Mouse (Mus musculus): ENCODE measurements around the gene Bend3. TPM values are rescaled to one million over a fixed set of nuclear protein-coding genes. Genes with fewer than 3 reads are reported as not detected.

The Bend3 gene
- polyA plus RNA-seq, 1 experiment from 2014 or later: 2.8 TPM

GRCm38 (mm10) chr10:43477865-43478681 lies 558 bp upstream of the Bend3 start:
- H3K4me1 ChIP-seq (replicated peaks; ENCODE audit: insufficient read depth, low read length): peaks cover 16% of the 10 kb centered on the region; the same call in 1 of the 2 replicates
- no peaks in the 10 kb centered on the region for H3K27me3 ChIP-seq (ENCODE audit: insufficient read depth, low read length)
- H3K27ac ChIP-seq: peak overlapping the region; percentile 98
- H3K36me3 ChIP-seq (ENCODE audit: insufficient read depth, low read length): no peaks in the 10 kb centered on the region
- H3K9me3 ChIP-seq (replicated peaks; ENCODE audit: low read length): no peaks in the 10 kb centered on the region
- ATAC-seq (replicated peaks; ENCODE audit: low FRiP score, low read depth): peak; percentile 20
- TF ChIP-seq CTCF (IDR thresholded peaks at IDR 0.05; ENCODE audit: low read depth): no peak
- 2% methylated on average over 42 of the region's 42 CpGs for WGBS
- peak overlapping the region; percentile 92 for H3K4me3 ChIP-seq (replicated peaks; ENCODE audit: low read depth, low read length)
- H3K4me2 ChIP-seq (ENCODE audit: low read length): peak overlapping the region; percentile 100
- peak; percentile 87 for DNase-seq (ENCODE audit: low spot score)
- H3K9ac ChIP-seq (ENCODE audit: low read depth, low read length): peak overlapping the region; percentile 97

GRCm38 (mm10) chr10:43479436-43480157 lies 966 bp downstream of the Bend3 start:
- H3K4me1 ChIP-seq (replicated peaks; ENCODE audit: insufficient read depth, low read length): peaks cover 21% of the 10 kb centered on the region; the same call in 1 of the 2 replicates
- DNase-seq (ENCODE audit: low spot score): peak; percentile 88
- ATAC-seq (replicated peaks; ENCODE audit: low FRiP score, low read depth): peak; percentile 81
- H3K9me3 ChIP-seq (replicated peaks; ENCODE audit: low read length): no peaks in the 10 kb centered on the region
- under 1% methylated on average over 67 of the region's 103 CpGs for WGBS
- H3K4me3 ChIP-seq (replicated peaks; ENCODE audit: low read depth, low read length): peak overlapping the region; percentile 92
- peak; percentile 52 for TF ChIP-seq CTCF (IDR thresholded peaks at IDR 0.05; ENCODE audit: low read depth)
- H3K4me2 ChIP-seq (ENCODE audit: low read length): peak overlapping the region; percentile 100
- H3K36me3 ChIP-seq (ENCODE audit: insufficient read depth, low read length): no peaks in the 10 kb centered on the region
- H3K27ac ChIP-seq: peak overlapping the region; percentile 98
- no peaks in the 10 kb centered on the region for H3K27me3 ChIP-seq (ENCODE audit: insufficient read depth, low read length)
- peak overlapping the region; percentile 97 for H3K9ac ChIP-seq (ENCODE audit: low read depth, low read length)

- H3K4me1 ChIP-seq (replicated peaks; ENCODE audit: insufficient read depth, low read length): peaks cover 21% of the 10 kb centered on the region; the same call in 1 of the 2 replicates
- peak overlapping the region; percentile 97 for H3K9ac ChIP-seq (ENCODE audit: low read depth, low read length)
- H3K27me3 ChIP-seq (ENCODE audit: insufficient read depth, low read length): no peaks in the 10 kb centered on the region
- peak overlapping the region; percentile 98 for H3K27ac ChIP-seq
- peak overlapping the region; percentile 100 for H3K4me2 ChIP-seq (ENCODE audit: low read length)
- no peaks in the 10 kb centered on the region for H3K9me3 ChIP-seq (replicated peaks; ENCODE audit: low read length)
- H3K36me3 ChIP-seq (ENCODE audit: insufficient read depth, low read length): no peaks in the 10 kb centered on the region
- ATAC-seq (replicated peaks; ENCODE audit: low FRiP score, low read depth): no peak
- TF ChIP-seq CTCF (IDR thresholded peaks at IDR 0.05; ENCODE audit: low read depth): no peak
- whole genome bisulfite sequencing: 7% methylated on average over 13 of the region's 13 CpGs
- H3K4me3 ChIP-seq (replicated peaks; ENCODE audit: low read depth, low read length): peak overlapping the region; percentile 92
- DNase-seq (ENCODE audit: low spot score): no peak
These were observed 1.7 kb downstream of the Bend3 start for GRCm38 (mm10) chr10:43480227-43480849.

- H3K4me1 ChIP-seq (replicated peaks; ENCODE audit: insufficient read depth, low read length): peaks cover 21% of the 10 kb centered on the region; the same call in 1 of the 2 replicates
- DNase-seq (ENCODE audit: low spot score): no peak
- no peak overlapping the region for H3K27ac ChIP-seq
- H3K4me3 ChIP-seq (replicated peaks; ENCODE audit: low read depth, low read length): no peak overlapping the region
- no peaks in the 10 kb centered on the region for H3K9me3 ChIP-seq (replicated peaks; ENCODE audit: low read length)
- 52% methylated on average over 4 of the region's 4 CpGs for WGBS
- H3K36me3 ChIP-seq (ENCODE audit: insufficient read depth, low read length): no peaks in the 10 kb centered on the region
- no peak for TF ChIP-seq CTCF (IDR thresholded peaks at IDR 0.05; ENCODE audit: low read depth)
- H3K4me2 ChIP-seq (ENCODE audit: low read length): no peak overlapping the region
- no peak overlapping the region for H3K9ac ChIP-seq (ENCODE audit: low read depth, low read length)
- H3K27me3 ChIP-seq (ENCODE audit: insufficient read depth, low read length): no peaks in the 10 kb centered on the region
- no peak for ATAC-seq (replicated peaks; ENCODE audit: low FRiP score, low read depth)
These were observed 2.5 kb downstream of the Bend3 start for GRCm38 (mm10) chr10:43481179-43481578.

- H3K36me3 ChIP-seq (ENCODE audit: insufficient read depth, low read length): no peaks in the 10 kb centered on the region
- no peak for TF ChIP-seq CTCF (IDR thresholded peaks at IDR 0.05; ENCODE audit: low read depth)
- 91% methylated on average over 5 of the region's 5 CpGs for WGBS
- no peaks in the 10 kb centered on the region for H3K27me3 ChIP-seq (ENCODE audit: insufficient read depth, low read length)
- no peak overlapping the region for H3K4me3 ChIP-seq (replicated peaks; ENCODE audit: low read depth, low read length)
- H3K9ac ChIP-seq (ENCODE audit: low read depth, low read length): no peak overlapping the region
- DNase-seq (ENCODE audit: low spot score): no peak
- no peak overlapping the region for H3K27ac ChIP-seq
- no peaks in the 10 kb centered on the region for H3K9me3 ChIP-seq (replicated peaks; ENCODE audit: low read length)
- H3K4me1 ChIP-seq (replicated peaks; ENCODE audit: insufficient read depth, low read length): peaks cover 21% of the 10 kb centered on the region; the same call in 1 of the 2 replicates
- no peak for ATAC-seq (replicated peaks; ENCODE audit: low FRiP score, low read depth)
- no peak overlapping the region for H3K4me2 ChIP-seq (ENCODE audit: low read length)
These were observed 3.4 kb downstream of the Bend3 start for GRCm38 (mm10) chr10:43482021-43482420.

Data from kidney, postnatal 0 days (tissue).